Mouse (Mus musculus) c-Kit-positive CD71-negative TER-119-negative erythroid progenitor cells, embryonic 14.5 days (primary cell): ENCODE measurements around the gene Eif5a.
A peak's percentile ranks its signal among the peaks of the same experiment; 100 is the strongest.
"Not testable (repeated sequence)": the region's sequence is repeated elsewhere in the genome, so short reads cannot be mapped to it uniquely, and the experiment has no call there.

ENCODE experiments used
- DNase-seq: peaks from one replicate; pipeline ENCODE4 v3.0.0-alpha.2; 2013; ENCODE audit warnings: low read depth

The Eif5a gene

GRCm38 (mm10) chr11:69920266-69921031 lies 1.3 kb downstream of the Eif5a start:
- no peak for DNase-seq

- peak; percentile 79 for DNase-seq
Observed at GRCm38 (mm10) chr11:69919661-69920265, 2.0 kb downstream of the Eif5a start.

GRCm38 (mm10) chr11:69919053-69919452 lies 2.7 kb downstream of the Eif5a start:
- no peak for DNase-seq

- no peak for DNase-seq
Observed at GRCm38 (mm10) chr11:69918118-69918517, 3.6 kb downstream of the Eif5a start.

GRCm38 (mm10) chr11:69917379-69917948 lies 4.3 kb downstream of the Eif5a start:
- DNase-seq, result no peak

- DNase-seq, result not testable (repeated sequence)
Observed at GRCm38 (mm10) chr11:69916652-69917378, 4.9 kb downstream of the Eif5a start.

GRCm38 (mm10) chr11:69915667-69916627 lies 5.8 kb downstream of the Eif5a start:
- no peak for DNase-seq

GRCm38 (mm10) chr11:69914917-69915430 lies 6.8 kb downstream of the Eif5a start:
- DNase-seq, result no peak

GRCm38 (mm10) chr11:69914372-69914764 lies 7.4 kb downstream of the Eif5a start:
- no peak for DNase-seq

GRCm38 (mm10) chr11:69913554-69914371 lies 8.0 kb downstream of the Eif5a start, which contains the start of gene Gps2:
Gene Gps2 (plus strand): TSS chr11:69913888.
- DNase-seq, result peak; percentile 91

- no peak for DNase-seq
Observed at GRCm38 (mm10) chr11:69912716-69913530, 8.8 kb downstream of the Eif5a start.

GRCm38 (mm10) chr11:69911701-69912100 lies 10.1 kb downstream of the Eif5a start:
- no peak for DNase-seq

GRCm38 (mm10) chr11:69910781-69911560 lies 10.8 kb downstream of the Eif5a start:
- no peak for DNase-seq

- no peak for DNase-seq
Observed at GRCm38 (mm10) chr11:69910177-69910576, 11.6 kb downstream of the Eif5a start.

GRCm38 (mm10) chr11:69909174-69909573 lies 12.6 kb downstream of the Eif5a start:
- no peak for DNase-seq

- DNase-seq, result no peak
Observed at GRCm38 (mm10) chr11:69908645-69909044, 13.1 kb downstream of the Eif5a start.

GRCm38 (mm10) chr11:69904311-69904710 lies 17.4 kb downstream of the Eif5a start:
- DNase-seq, result no peak

- no peak for DNase-seq
Observed at GRCm38 (mm10) chr11:69902972-69903371, 18.8 kb downstream of the Eif5a start.

GRCm38 (mm10) chr11:69901993-69902392 lies 19.8 kb downstream of the Eif5a start:
- no peak for DNase-seq
